Mouse (Mus musculus) lung, postnatal 0 days (tissue): ENCODE results near the gene Otud5.

Source experiments
- CTCF ChIP-seq: IDR thresholded peaks from 2 replicates; pipeline ENCODE4 v1.5.1; 2016; ENCODE audit warnings: antibody characterized with exemption, mild to moderate bottlenecking
- EP300 ChIP-seq: IDR thresholded peaks from 2 replicates; pipeline ENCODE4 v1.6.1; 2016; ENCODE audit warnings: antibody characterized with exemption, mild to moderate bottlenecking, control low read depth

GRCm38 (mm10) chrX:7883841-7884567, 42.8 kb downstream of the Otud5 start, which contains the start of gene Slc35a2:
- TF ChIP-seq CTCF (peak; percentile 31), EP300 (no peak)
